Mouse (Mus musculus): ENCODE data around the gene Uck1.
"Not testable (repeated sequence)": the region's sequence is repeated elsewhere in the genome, so short reads cannot be mapped to it uniquely, and the experiment has no call there.

Gene Uck1

GRCm38 (mm10) chr2:32259657-32260417 lies at the start of gene Uck1:
Gene Uck1, minus strand, starts transcription at chr2:32260159.
- DNase-seq (ENCODE audit: low spot score), result peak; percentile 97

- no peak for DNase-seq (ENCODE audit: low spot score)
Observed at GRCm38 (mm10) chr2:32308870-32309568, 49.1 kb upstream of the Uck1 start.

GRCm38 (mm10) chr2:32307941-32308760 lies 48.2 kb upstream of the Uck1 start:
- DNase-seq (ENCODE audit: low spot score), result peak; percentile 85

GRCm38 (mm10) chr2:32307247-32307798 lies 47.4 kb upstream of the Uck1 start:
- no peak for DNase-seq (ENCODE audit: low spot score)

GRCm38 (mm10) chr2:32306176-32306575 lies 46.2 kb upstream of the Uck1 start:
- DNase-seq (ENCODE audit: low spot score), result no peak

DNA sequence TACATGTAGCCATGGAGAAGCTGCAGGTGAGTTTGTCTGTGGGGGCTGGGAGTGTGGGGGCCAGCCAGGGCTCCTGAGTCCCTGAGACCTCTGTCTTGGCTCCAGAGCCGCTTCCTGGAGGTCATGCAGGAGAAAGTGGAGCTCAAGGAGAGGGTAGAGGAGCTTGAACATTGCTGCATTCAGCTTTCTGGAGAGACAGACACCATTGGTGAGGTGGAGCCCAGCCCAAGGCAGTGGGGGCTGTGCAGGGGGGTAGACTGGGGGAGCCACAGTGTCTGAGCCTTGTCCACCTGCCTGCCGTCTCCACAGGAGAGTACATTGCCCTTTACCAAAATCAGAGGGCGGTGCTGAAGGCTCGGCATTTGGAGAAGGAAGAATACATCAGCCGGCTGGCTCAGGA lies 45.7 kb upstream of the Uck1 start:
- DNase-seq (ENCODE audit: low spot score), result no peak

DNA sequence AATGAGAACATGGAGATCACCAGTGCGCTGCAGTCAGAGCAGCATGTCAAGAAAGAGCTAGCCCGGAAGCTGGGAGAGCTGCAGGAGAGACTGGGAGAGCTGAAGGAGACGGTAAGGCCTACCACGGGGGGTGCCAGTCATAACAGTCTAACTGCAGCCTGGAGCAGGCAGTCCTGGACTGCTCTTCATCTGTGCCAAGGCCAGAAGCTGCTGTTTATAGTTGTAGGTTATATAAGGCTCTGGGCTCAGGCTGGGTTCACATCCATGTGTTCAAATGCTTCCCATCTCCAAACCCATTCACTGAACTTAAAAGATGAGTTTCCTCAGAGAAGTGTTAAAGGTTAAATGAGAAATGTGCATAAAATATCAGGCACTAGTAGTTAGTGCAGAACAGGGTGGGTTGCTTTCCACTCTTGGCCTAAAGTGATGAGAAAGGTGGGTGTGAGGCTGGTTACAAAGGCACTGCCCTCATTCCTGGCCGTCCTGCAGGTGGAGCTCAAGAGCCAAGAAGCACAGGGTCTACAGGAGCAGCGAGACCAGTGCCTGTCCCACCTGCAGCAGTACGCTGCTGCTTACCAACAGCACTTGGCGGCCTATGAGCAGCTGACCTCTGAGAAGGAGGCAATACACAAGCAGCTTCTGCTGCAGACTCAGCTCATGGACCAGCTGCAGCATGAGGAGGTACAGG lies 44.3 kb upstream of the Uck1 start:
- DNase-seq (ENCODE audit: low spot score), result peak; percentile 85

- DNase-seq (ENCODE audit: low spot score), result no peak
Observed at GRCm38 (mm10) chr2:32302952-32303351, 43.0 kb upstream of the Uck1 start.

DNA sequence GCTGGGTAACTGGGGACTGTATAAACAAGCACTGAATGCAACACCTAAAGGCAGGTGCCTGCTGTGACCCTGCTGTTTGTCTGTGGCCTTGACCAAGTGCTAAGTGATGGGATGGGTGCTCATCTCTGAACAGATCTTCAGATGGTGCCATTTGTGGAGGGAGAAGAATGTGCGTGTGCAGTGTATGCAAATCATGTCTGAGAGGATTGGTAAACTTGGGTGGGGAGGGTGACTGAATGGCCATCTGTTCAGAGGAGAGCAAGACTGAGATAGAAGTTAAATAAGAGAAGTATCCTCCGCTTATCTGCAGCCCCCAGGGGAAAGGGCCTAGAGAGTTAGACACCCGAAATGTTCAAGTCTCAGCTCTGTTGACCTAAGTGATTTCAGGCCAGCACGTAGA lies 39.5 kb upstream of the Uck1 start:
- DNase-seq (ENCODE audit: low spot score), result no peak

DNA sequence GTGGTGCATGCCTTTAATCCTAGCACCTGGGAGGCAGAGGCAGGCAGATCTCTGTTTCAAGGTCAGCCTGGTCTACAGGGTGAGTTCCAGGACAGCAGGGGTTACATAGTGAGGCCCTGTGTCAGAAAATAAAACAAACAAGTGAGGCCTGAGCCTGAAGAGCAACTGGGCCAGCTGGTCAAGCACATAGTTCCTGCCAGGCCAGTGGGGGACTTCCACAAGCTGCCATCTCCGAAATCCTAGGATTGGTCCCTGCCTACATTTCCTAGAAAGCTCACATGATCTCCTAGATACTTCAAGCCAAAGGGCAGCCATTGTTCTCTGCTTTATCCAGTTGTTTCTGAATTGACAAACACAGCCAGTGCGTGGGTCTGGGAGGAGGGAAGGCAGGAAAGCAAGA lies 35.9 kb upstream of the Uck1 start:
- not testable (repeated sequence) for DNase-seq (ENCODE audit: low spot score)

- no peak for DNase-seq (ENCODE audit: low spot score)
Observed at GRCm38 (mm10) chr2:32295285-32295684, 35.3 kb upstream of the Uck1 start.

GRCm38 (mm10) chr2:32294348-32294747 lies 34.4 kb upstream of the Uck1 start:
- no peak for DNase-seq (ENCODE audit: low spot score)

GRCm38 (mm10) chr2:32289578-32289977 lies 29.6 kb upstream of the Uck1 start:
- peak; percentile 75 for DNase-seq (ENCODE audit: low spot score)

GRCm38 (mm10) chr2:32288371-32288931 lies 28.5 kb upstream of the Uck1 start:
- DNase-seq (ENCODE audit: low spot score), result peak; percentile 57

DNA sequence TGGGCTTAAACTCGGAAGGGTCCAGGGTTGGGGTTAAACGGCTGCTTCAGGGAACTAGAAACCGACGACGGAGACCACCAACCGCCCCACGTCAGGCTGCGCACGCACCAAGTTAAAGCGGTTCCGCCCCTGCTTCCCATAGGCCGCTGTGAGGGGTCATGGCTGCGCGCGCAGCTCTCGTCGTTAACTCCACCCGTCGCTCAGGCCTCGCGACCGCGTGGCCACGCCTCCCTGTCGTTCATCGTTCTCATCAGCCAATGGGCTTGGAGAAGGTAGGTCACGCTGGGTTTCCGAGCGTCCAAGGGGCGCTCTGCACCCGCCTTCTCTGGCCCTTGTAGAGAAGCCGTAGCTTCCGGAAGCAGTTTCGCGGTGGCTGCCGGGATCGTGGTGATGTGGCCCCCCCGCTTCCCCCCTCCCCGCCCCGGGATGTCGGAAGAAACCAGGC lies 28.0 kb upstream of the Uck1 start, which contains the start of gene Swi5:
Gene Swi5, minus strand, starts transcription at position 153 of the 445 bp plus-strand sequence.
- peak; percentile 100 for DNase-seq (ENCODE audit: low spot score)

DNA sequence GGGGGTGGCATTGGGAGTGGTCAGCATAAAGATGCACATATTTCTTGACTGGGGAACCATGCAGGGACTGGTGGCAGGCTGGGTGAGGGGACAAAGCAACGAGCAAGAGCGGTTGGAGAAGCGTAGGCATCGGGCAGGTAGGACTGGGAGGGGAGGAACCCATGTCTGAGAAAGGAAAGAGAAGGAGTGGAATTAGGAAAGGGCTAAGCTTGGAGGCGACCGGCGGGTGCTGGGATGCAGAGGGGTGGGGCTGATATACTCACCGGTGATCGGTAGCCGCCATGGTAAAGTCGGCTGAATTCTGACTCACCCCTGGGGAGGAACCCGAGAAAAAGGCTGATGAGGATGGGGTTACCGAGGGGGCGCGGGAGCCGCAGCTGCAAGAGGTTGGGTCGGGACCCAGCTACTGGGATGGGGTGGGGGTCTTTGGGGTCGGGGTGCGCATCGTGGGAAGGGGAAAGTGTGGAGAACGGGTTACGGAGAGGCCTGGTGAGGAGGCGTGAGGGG lies 27.4 kb upstream of the Uck1 start, which contains the start of gene Golga2:
Gene Golga2, plus strand, starts transcription at position 51 of the 507 bp plus-strand sequence.
- DNase-seq (ENCODE audit: low spot score), result no peak

GRCm38 (mm10) chr2:32283986-32284385 lies 24.0 kb upstream of the Uck1 start:
- DNase-seq (ENCODE audit: low spot score), result no peak

DNA sequence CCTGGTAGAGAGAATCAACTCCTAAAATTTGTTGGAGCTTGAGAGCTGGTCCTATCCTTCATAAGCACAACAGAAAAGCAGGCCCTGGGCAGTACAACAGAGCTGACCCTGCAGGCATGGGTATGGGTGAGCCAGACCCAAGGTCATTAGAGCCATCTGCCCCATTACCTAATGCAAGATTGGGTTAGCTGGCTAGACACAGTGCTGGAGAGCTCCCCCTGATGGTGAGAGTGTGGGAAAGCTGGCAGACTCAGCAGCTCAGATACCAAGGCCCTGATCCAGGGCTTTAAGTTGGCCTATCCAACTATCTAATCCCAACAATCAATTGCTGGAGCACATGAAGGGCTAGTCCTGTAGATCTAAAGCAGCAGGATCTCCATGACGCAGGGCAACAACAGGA lies 22.8 kb upstream of the Uck1 start:
- DNase-seq (ENCODE audit: low spot score), result peak; percentile 78

- no peak for DNase-seq (ENCODE audit: low spot score)
Observed at GRCm38 (mm10) chr2:32282289-32282688, 22.3 kb upstream of the Uck1 start.

DNA sequence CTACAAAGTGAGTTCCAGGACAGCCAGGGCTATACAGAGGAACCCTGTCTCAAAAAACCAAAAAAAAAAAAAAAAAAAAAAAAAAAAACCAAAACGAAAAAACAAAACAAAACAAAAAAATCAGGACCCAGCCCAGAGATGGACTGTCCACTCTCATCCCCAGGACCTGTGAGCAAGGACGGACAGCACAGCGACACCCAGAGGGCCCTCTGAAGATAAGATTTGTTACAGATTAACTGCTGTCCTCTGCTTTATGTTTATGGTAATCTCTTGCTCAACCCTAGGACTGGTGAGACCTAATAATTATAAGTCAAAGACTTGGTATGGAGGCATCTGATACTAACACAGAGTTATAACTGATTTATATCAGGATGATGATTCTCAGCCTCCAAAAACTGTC lies 15.9 kb upstream of the Uck1 start:
- no peak for DNase-seq (ENCODE audit: low spot score)

DNA sequence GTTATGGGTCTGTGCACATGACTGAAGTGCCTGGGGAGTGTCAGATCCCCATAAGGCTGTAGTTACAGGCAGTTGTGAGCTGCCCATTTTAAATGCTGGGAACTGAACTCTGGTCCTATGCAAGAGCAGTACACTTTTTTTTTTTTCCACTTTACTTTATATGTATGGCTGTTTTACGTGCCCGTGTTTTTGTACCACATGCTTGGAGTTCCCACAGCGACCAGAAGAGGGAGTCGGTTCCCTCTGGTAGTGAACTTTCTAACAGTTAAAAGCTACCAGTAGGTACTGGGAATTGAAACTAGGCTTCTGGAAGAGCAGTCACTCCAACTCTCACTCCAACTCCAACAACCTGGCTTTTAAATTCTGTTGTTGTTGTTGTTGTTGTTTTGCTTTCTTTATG lies 676 bp upstream of the Uck1 start:
- peak; percentile 21 for DNase-seq (ENCODE audit: low spot score)
